Mouse (Mus musculus): ENCODE results near the gene Fn3k. TPM values are rescaled to one million over a fixed set of nuclear protein-coding genes. Genes with fewer than 3 reads are reported as not detected.
A peak's percentile ranks its signal among the peaks of the same experiment; 100 is the strongest.

Fn3k gene
- 10 to 100 TPM; 40.2 to 41.3 TPM for total RNA-seq (2021)

- peak; percentile 83 to 89 for DNase-seq (ENCODE audit: extremely low spot score in 1 of 2, low spot score in 1 of 2)
These were observed at the start of gene Fn3k for GRCm38 (mm10) chr11:121434156-121435155. TSS of gene Fn3k (plus strand) at chr11:121434913.

GRCm38 (mm10) chr11:121387750-121388553, 46.8 kb upstream of the Fn3k start, which contains the start of gene Rab40b:
TSS of gene Rab40b (minus strand) at chr11:121388251.
- DNase-seq (ENCODE audit: extremely low spot score in 1 of 2, low spot score in 1 of 2): peak; percentile 66 to 79

- DNase-seq (ENCODE audit: extremely low spot score in 1 of 2, low spot score in 1 of 2): no peak
These were observed 46.2 kb upstream of the Fn3k start for GRCm38 (mm10) chr11:121388554-121388945.

GRCm38 (mm10) chr11:121390793-121391192, 43.9 kb upstream of the Fn3k start:
- no peak for DNase-seq (ENCODE audit: extremely low spot score in 1 of 2, low spot score in 1 of 2)

GRCm38 (mm10) chr11:121392405-121392804, 42.3 kb upstream of the Fn3k start:
- DNase-seq (ENCODE audit: extremely low spot score in 1 of 2, low spot score in 1 of 2): no peak

GRCm38 (mm10) chr11:121407366-121408155, 27.2 kb upstream of the Fn3k start:
- no peak for DNase-seq (ENCODE audit: extremely low spot score in 1 of 2, low spot score in 1 of 2)

- DNase-seq (ENCODE audit: extremely low spot score in 1 of 2, low spot score in 1 of 2): no peak
These were observed 20.0 kb upstream of the Fn3k start for GRCm38 (mm10) chr11:121414762-121415161.

GRCm38 (mm10) chr11:121415351-121415750, 19.4 kb upstream of the Fn3k start:
- no peak for DNase-seq (ENCODE audit: extremely low spot score in 1 of 2, low spot score in 1 of 2)

GRCm38 (mm10) chr11:121417971-121418370, 16.7 kb upstream of the Fn3k start:
- DNase-seq (ENCODE audit: extremely low spot score in 1 of 2, low spot score in 1 of 2): no peak

- no peak for DNase-seq (ENCODE audit: extremely low spot score in 1 of 2, low spot score in 1 of 2)
These were observed 15.8 kb upstream of the Fn3k start for GRCm38 (mm10) chr11:121418932-121419331.

- DNase-seq (ENCODE audit: extremely low spot score in 1 of 2, low spot score in 1 of 2): no peak
These were observed 14.3 kb upstream of the Fn3k start for GRCm38 (mm10) chr11:121420379-121420778.

GRCm38 (mm10) chr11:121420830-121421552, 13.7 kb upstream of the Fn3k start, which contains the start of gene Fn3krp:
TSS of gene Fn3krp (plus strand) at chr11:121421401.
- DNase-seq (ENCODE audit: extremely low spot score in 1 of 2, low spot score in 1 of 2): peak; percentile 89 to 90

GRCm38 (mm10) chr11:121421553-121422173, 13.1 kb upstream of the Fn3k start:
- DNase-seq (ENCODE audit: extremely low spot score in 1 of 2, low spot score in 1 of 2): no peak

- no peak for DNase-seq (ENCODE audit: extremely low spot score in 1 of 2, low spot score in 1 of 2)
These were observed 1.3 kb upstream of the Fn3k start for GRCm38 (mm10) chr11:121433397-121433796.

- no peak for DNase-seq (ENCODE audit: extremely low spot score in 1 of 2, low spot score in 1 of 2)
These were observed 2.5 kb downstream of the Fn3k start for GRCm38 (mm10) chr11:121437236-121437635.

- DNase-seq (ENCODE audit: extremely low spot score in 1 of 2, low spot score in 1 of 2): no peak
These were observed 5.1 kb downstream of the Fn3k start for GRCm38 (mm10) chr11:121439686-121440292.

- DNase-seq (ENCODE audit: extremely low spot score in 1 of 2, low spot score in 1 of 2): no peak
These were observed 6.9 kb downstream of the Fn3k start for GRCm38 (mm10) chr11:121441653-121442052.

GRCm38 (mm10) chr11:121442076-121442475, 7.4 kb downstream of the Fn3k start:
- no peak for DNase-seq (ENCODE audit: extremely low spot score in 1 of 2, low spot score in 1 of 2)

Measured in layer of hippocampus, postnatal 25 days (tissue).